Mouse (Mus musculus): ENCODE data around the gene Nrf1. TPM values are rescaled to one million over a fixed set of nuclear protein-coding genes. Genes with fewer than 3 reads are reported as not detected.
A peak's percentile ranks its signal among the peaks of the same experiment; 100 is the strongest.

Nrf1 gene
- polyA plus RNA-seq, 1 experiment from 2014 or later = 17.3 TPM

DNA sequence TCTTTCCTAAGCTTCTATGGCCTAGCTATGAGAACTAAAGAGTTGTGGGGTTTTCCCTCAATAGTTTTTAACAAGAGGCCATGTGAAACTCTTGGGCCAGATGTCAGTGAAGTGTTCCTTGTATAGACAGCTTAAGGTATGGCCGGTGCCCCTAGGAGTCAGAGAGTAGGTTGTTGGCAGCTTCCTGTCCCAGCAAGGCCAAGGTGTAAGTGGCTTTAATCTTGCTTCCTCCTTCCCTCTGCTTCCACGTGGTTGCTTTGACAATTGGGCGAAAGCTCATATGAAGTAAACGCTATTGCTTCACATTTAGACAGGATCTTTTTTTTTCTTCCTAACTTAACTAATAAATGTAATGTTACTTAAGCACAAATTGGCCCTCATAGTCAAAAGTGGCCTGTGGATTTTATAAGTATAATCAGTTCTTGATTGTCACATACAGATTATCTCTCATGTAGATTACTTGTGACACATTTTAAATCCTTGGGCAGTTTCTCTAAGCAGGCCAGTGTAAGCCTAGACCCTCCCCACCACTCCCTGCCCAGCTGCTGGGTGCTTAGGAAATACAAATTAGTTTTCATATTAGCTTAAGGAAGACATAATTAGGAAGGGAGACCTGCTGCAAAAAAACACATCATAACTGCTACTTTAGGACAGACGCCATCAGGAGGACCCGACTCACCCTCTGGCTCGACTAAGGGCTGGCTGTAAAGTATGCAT lies 91.7 kb downstream of the Nrf1 start:
- DNase-seq (no peak), ATAC-seq (no peak)
- no peaks in the 10 kb centered on the region for H3K27me3 ChIP-seq (ENCODE audit: insufficient read depth, low read length)
- TF ChIP-seq CTCF (IDR thresholded peaks at IDR 0.05; ENCODE audit: low read depth) (no peak), EP300 (IDR thresholded peaks at IDR 0.05; ENCODE audit: low read depth) (no peak)
- H3K4me2 ChIP-seq (ENCODE audit: low read depth, low read length) = no peak overlapping the region
- peaks cover 5% of the 10 kb centered on the region for H3K4me1 ChIP-seq (ENCODE audit: insufficient read depth)
- H3K9me3 ChIP-seq (ENCODE audit: low read length) = no peaks in the 10 kb centered on the region
- 71% methylated on average over 7 of the region's 7 CpGs for WGBS (ENCODE audit: insufficient replicate concordance)
- H3K9ac ChIP-seq (replicated peaks) = no peak overlapping the region
- peaks cover 59% of the 10 kb centered on the region for H3K36me3 ChIP-seq (replicated peaks; ENCODE audit: insufficient read depth, low read length)
- no peak overlapping the region for H3K4me3 ChIP-seq (ENCODE audit: low read depth, low read length)
- no peak overlapping the region for H3K27ac ChIP-seq (ENCODE audit: low read depth)

DNA sequence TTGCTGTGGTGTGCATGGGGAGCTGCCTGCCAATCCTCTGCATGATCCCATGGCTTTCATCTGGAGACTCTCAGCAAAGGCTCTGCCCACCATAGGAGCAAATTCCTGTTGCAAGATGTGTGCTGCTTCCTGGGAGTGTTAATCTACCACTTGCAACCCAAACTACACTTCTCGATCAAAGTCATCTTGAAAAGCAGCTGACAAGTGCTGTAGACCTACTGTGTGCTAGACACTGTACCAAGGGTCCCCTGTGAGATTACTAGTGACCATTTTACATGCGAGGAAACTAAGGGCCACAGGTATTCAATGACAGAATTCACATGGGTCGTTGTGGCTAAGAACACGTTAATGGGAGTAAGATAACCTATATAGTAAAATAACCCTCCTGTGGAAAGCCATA lies 95.5 kb downstream of the Nrf1 start:
- 88% methylated on average over 4 of the region's 4 CpGs for WGBS (ENCODE audit: insufficient replicate concordance)
- peaks cover 6% of the 10 kb centered on the region for H3K4me1 ChIP-seq (ENCODE audit: insufficient read depth)
- TF ChIP-seq CTCF (IDR thresholded peaks at IDR 0.05; ENCODE audit: low read depth) (no peak), EP300 (IDR thresholded peaks at IDR 0.05; ENCODE audit: low read depth) (no peak)
- no peaks in the 10 kb centered on the region for H3K9me3 ChIP-seq (ENCODE audit: low read length)
- no peak overlapping the region for H3K9ac ChIP-seq (replicated peaks)
- no peak for DNase-seq
- no peak overlapping the region for H3K4me2 ChIP-seq (ENCODE audit: low read depth, low read length)
- H3K27ac ChIP-seq (ENCODE audit: low read depth) = no peak overlapping the region
- H3K4me3 ChIP-seq (ENCODE audit: low read depth, low read length) = no peak overlapping the region
- peaks cover 48% of the 10 kb centered on the region for H3K36me3 ChIP-seq (replicated peaks; ENCODE audit: insufficient read depth, low read length)
- H3K27me3 ChIP-seq (ENCODE audit: insufficient read depth, low read length) = no peaks in the 10 kb centered on the region
- no peak for ATAC-seq

DNA sequence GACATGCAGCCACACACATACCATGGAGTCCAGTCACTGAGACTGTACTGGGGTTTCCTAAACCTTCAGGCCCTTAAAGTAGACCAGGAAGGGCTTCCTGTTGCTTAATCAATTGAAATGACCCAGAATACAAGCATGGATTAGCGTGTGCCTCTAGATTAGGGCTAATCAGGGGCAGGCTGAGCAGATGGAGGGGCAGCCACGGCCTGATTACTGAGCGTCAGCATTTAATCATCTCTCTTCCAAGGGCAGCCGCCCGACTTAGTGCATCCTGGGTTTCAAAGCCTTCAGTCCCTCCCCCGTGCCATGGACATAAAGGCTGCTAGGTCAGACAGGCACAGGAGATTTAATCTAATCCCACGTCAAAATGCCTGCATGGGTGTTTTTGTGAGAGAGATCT lies 99.3 kb downstream of the Nrf1 start:
- Histone ChIP-seq H3K4me3 (ENCODE audit: low read depth, low read length) (0 out of 2 replicates have a peak overlapping the region, but pooled peaks have one; percentile 13), H3K27ac (ENCODE audit: low read depth) (peak overlapping the region; percentile 87), H3K27me3 (ENCODE audit: insufficient read depth, low read length) (no peaks in the 10 kb centered on the region), H3K9me3 (ENCODE audit: low read length) (no peaks in the 10 kb centered on the region), H3K36me3 (replicated peaks; ENCODE audit: insufficient read depth, low read length) (peaks cover 42% of the 10 kb centered on the region), H3K4me2 (ENCODE audit: low read depth, low read length) (peak overlapping the region; percentile 57), H3K9ac (replicated peaks) (no peak overlapping the region; the same call in 1 of the 2 replicates), H3K4me1 (ENCODE audit: insufficient read depth) (peaks cover 8% of the 10 kb centered on the region)
- TF ChIP-seq EP300 (IDR thresholded peaks at IDR 0.05; ENCODE audit: low read depth) (peak; percentile 99), CTCF (IDR thresholded peaks at IDR 0.05; ENCODE audit: low read depth) (no peak)
- DNase-seq (peak; percentile 71), ATAC-seq (peak; percentile 91)
- WGBS (ENCODE audit: insufficient replicate concordance) = 44% methylated on average over 7 of the region's 7 CpGs

DNA sequence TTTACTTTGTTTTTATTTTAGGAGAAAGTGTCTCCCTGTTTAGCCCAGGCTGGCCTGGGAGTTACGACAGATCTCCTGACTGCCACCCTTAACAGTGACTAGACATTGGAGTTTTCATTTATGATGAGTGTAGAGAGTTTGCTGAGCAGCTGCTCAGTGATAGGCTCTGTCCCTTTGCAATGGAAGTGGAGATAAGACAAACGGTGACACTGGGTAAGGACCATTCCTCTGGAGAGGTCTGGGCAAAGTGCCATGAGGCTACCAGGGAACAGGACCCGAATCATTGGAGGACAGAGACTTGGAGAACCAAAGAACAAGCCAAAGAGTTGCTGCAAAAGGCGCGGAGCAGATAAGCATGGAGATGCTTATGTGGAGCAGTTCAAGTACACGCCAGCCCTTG lies 100.0 kb downstream of the Nrf1 start:
- peaks cover 8% of the 10 kb centered on the region for H3K4me1 ChIP-seq (ENCODE audit: insufficient read depth)
- TF ChIP-seq CTCF (IDR thresholded peaks at IDR 0.05; ENCODE audit: low read depth) = no peak
- TF ChIP-seq EP300 (IDR thresholded peaks at IDR 0.05; ENCODE audit: low read depth) = peak; percentile 96
- DNase-seq (peak; percentile 77), ATAC-seq (peak; percentile 92)
- H3K27me3 ChIP-seq (ENCODE audit: insufficient read depth, low read length) = no peaks in the 10 kb centered on the region
- H3K36me3 ChIP-seq (replicated peaks; ENCODE audit: insufficient read depth, low read length) = peaks cover 41% of the 10 kb centered on the region
- peak overlapping the region; percentile 57 for H3K4me2 ChIP-seq (ENCODE audit: low read depth, low read length)
- H3K9ac ChIP-seq (replicated peaks) = no peak overlapping the region
- 51% methylated on average over 6 of the region's 6 CpGs for WGBS (ENCODE audit: insufficient replicate concordance)
- H3K4me3 ChIP-seq (ENCODE audit: low read depth, low read length) = no peak overlapping the region
- no peaks in the 10 kb centered on the region for H3K9me3 ChIP-seq (ENCODE audit: low read length)
- peak overlapping the region; percentile 87 for H3K27ac ChIP-seq (ENCODE audit: low read depth)

DNA sequence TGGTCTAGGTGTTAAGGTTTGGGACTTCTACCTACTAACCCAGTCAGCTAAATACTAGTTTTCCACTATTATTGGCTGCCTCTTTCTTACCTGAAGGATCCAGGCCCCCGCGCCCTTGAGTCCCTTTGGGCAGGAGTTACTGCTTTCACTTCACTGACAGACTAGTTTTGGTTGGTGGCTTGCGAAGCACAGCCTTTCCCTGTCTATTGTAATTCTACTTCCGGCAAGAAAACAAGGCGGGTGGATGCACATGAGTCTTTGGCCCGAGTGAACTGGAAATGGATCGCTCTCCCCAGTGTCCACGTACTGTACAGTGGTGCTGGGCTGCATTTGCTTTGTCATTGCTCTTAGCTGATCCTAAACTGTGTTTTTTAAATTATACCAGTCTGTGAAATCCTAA lies 102.7 kb downstream of the Nrf1 start:
- TF ChIP-seq EP300 (IDR thresholded peaks at IDR 0.05; ENCODE audit: low read depth) (no peak), CTCF (IDR thresholded peaks at IDR 0.05; ENCODE audit: low read depth) (no peak)
- ATAC-seq = no peak

DNA sequence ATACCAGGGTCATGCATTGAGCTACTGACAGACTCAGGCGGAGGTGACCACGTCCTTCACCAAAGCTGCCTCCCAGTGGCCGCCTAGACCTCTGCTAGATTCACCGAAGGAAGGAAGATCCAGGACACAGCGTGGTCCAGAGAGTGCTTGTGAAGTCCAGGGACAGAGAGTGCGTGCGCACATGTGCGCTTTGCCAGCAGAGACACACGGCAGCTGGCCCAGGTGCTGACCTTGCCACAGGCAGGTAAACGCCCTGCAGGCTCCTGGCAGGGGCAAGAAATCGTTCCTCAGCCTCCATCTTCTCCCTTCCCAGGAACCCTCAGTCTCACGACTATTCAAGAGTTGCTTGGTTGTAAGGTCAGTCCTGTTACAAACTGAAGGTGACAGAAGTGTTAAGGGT lies 104.4 kb downstream of the Nrf1 start:
- 0 out of 2 replicates have a peak, but pooled peaks cover 2% of the 10 kb centered on the region for H3K4me1 ChIP-seq (ENCODE audit: insufficient read depth)
- WGBS (ENCODE audit: insufficient replicate concordance) = 92% methylated on average over 12 of the region's 12 CpGs
- peaks cover 29% of the 10 kb centered on the region for H3K36me3 ChIP-seq (replicated peaks; ENCODE audit: insufficient read depth, low read length)
- ATAC-seq = no peak
- H3K27me3 ChIP-seq (ENCODE audit: insufficient read depth, low read length) = no peaks in the 10 kb centered on the region
- no peak overlapping the region for H3K4me2 ChIP-seq (ENCODE audit: low read depth, low read length)
- no peak for TF ChIP-seq EP300 (IDR thresholded peaks at IDR 0.05; ENCODE audit: low read depth)
- no peak for TF ChIP-seq CTCF (IDR thresholded peaks at IDR 0.05; ENCODE audit: low read depth)
- H3K4me3 ChIP-seq (ENCODE audit: low read depth, low read length) = no peak overlapping the region
- no peak overlapping the region for H3K27ac ChIP-seq (ENCODE audit: low read depth)
- DNase-seq = no peak
- H3K9me3 ChIP-seq (ENCODE audit: low read length) = no peaks in the 10 kb centered on the region
- H3K9ac ChIP-seq (replicated peaks) = no peak overlapping the region

More for the DNA sequence above, 102.7 kb downstream of the Nrf1 start:
- H3K9ac ChIP-seq (replicated peaks) = no peak overlapping the region
- H3K27me3 ChIP-seq (ENCODE audit: insufficient read depth, low read length) = no peaks in the 10 kb centered on the region
- H3K4me3 ChIP-seq (ENCODE audit: low read depth, low read length) = no peak overlapping the region
- 92% methylated on average over 8 of the region's 8 CpGs for WGBS (ENCODE audit: insufficient replicate concordance)
- peaks cover 31% of the 10 kb centered on the region for H3K36me3 ChIP-seq (replicated peaks; ENCODE audit: insufficient read depth, low read length)
- no peaks in the 10 kb centered on the region for H3K9me3 ChIP-seq (ENCODE audit: low read length)
- H3K27ac ChIP-seq (ENCODE audit: low read depth) = no peak overlapping the region
- DNase-seq = no peak
- peaks cover 8% of the 10 kb centered on the region for H3K4me1 ChIP-seq (ENCODE audit: insufficient read depth)
- H3K4me2 ChIP-seq (ENCODE audit: low read depth, low read length) = no peak overlapping the region
